Mouse (Mus musculus) layer of hippocampus, postnatal 36 days (tissue): ENCODE measurements at regions not wholly inside any gene's neighbourhood (a gene's known extent, or its start where the extent isn't known, plus 50 kb on each side); places are given as distances from the start of the nearest gene placed in this dataset.
A peak's percentile ranks its signal among the peaks of the same experiment; 100 is the strongest.

Experiments used
- DNase-seq, 2 experiments: peaks; one replicate each; pipeline ENCODE4 v3.0.0; 2022

DNA sequence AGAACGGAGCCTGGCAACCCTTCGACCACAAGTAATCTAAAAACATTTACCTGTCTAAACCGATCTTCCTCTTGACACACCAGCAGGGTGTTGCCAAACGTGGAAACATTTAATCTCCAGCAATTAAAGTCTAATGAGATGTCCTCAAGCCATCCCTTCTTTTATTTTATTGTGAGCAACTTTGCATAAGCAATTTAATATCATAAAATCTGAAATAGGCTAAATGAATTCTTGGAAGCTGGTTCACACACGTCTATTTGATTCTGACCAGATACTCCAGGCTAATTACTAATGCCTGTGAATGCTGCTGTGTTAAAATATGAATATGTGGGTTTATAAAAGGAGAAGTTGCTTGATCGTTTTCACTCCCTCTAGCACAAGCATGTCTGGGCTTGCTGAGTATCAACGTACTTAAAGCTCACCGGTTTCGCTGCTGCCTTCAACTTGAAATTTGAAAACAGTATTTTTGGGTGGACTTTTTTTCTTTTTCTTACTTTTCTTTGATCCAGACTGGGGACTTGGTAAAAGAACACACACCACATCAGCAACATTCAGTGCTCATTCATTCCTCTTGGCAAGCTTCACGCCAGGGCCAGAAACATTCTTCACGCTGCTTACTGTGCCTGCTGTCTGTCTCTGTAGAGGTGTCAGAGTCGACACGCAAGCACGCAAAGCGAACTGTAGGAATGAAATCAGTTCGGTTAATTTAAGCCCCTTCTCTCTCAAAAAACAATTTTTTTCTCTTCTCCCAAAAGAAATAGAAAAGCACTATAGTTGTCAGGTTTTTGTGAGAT lies 194.4 kb downstream of the Npr3 start:
- DNase-seq = no peak

DNA sequence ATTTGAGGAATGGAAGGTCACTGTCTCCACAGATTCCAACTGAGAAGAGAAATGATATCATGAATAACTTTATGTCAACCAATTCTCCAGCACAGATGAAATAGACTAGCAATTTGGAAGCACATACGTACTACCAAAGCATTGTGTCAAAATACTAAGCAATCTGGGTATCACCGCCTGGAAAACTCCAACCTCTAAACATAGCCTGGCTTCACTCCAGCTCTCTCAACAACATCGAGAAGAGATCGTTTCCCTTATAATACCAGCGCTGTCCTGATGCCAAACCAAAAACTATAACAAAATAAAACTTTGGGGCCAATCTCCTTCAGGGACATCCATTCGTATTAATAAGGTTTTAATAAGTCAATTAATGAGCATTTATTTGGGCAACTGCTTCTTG lies 205.8 kb downstream of the Npr3 start:
- peak in 1 of 2 experiments; percentile 16 for DNase-seq

DNA sequence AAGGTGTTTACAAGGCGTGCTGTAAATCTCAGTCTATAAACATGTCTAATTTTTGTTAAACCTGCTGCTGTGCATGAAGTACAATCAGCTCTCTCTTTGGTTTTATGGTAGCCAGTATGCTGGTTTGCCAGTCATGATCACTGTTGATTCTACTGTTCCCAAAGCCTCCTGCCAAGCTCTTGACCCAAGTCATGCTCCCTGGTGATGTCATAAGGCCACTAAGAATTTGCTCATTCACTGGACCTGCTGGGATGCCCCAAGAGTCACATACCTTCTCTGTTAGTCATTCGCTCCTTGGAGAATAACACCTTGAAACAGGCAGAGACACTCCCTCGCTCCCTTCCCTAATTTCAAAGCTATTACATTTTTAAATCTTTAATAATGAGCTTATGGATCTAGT lies 207.2 kb downstream of the Npr3 start:
- no peak for DNase-seq

DNA sequence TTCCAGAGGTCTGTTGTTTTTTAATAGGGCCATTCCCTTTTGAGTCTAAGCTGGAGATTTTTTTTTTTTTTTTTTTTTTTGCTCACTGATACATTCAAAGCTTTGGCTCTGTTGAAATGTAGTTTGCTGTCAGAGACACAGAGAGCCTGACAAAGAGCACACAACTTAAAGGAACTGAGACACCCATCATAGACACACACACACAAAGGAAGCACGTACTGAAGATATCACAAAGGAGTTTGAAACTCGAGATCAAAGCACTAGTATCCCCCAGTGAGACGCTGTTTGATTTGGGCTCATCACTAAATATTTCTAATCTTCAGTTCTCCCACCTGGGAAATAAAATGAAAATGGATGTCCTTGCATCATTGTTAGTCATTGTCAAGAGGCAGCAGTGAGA lies 210.0 kb downstream of the Npr3 start:
- DNase-seq = no peak

DNA sequence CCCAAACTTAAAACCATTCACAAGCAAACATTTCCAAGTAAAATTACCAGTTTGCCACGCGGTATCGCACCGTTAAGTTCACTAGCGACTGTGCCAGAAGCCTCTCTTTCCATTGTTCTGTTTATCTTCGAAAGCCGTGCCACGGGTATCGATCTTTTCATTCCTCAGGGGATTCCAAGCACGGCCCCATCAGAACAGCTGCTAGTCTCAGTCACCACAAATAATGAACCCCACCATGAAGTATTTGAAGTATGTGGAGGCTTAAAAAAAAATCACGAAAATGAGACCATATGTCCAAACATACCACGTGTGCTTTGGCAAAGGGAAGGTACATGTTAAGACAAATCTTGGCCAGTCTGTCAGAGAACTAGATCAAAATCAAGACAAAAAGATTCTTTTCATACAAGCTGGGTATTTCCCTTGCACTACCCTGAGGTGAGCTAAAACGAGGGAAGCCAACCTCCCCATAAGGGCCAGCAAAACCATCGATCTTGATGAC lies 213.3 kb downstream of the Npr3 start:
- DNase-seq = no peak

GRCm38 (mm10) chr15:11664839-11665379 lies 242.2 kb downstream of the Npr3 start:
- DNase-seq = no peak

- no peak for DNase-seq
Observed at GRCm38 (mm10) chr15:11655168-11655567, 251.9 kb downstream of the Npr3 start.

- DNase-seq = no peak
Observed at GRCm38 (mm10) chr15:11646241-11646640, 246.8 kb upstream of the Tars start.

DNA sequence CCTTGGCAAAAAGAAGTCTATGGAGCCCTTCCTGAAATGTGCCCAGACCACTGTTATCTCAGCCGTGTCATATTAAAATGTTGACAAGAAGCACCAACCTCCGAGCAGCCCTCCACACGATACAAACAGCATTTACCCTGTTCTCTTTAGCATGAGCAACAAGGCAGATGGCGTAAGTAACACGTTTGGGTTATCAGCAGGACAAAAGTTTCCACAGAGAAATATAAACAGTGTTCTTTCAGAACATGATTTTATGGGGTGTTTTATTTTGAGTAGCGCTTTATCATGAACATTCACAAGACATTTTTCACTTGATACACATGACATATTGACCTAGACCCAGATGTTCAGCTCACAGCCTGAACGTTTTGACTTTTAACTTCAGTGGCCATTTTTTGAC lies 245.3 kb upstream of the Tars start:
- no peak for DNase-seq

DNA sequence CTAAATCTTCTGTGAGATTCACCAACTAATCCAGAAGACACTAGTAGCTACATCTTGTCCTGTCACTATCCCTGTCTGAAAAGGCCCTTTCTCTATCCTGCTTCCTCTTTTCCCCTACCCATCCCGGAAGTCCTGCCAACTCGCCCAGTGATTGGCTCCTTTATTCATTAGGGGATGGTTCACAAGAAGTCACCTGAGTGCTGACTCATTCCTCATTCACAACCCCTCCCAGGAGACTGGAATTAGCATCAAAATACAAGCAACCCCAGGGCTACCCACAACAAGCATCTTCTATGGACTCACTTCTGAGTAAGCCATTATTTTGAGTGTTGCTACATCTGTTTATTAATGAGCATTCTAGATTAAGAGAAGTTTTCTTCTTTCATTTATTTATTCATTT lies 231.2 kb upstream of the Tars start:
- DNase-seq = no peak

DNA sequence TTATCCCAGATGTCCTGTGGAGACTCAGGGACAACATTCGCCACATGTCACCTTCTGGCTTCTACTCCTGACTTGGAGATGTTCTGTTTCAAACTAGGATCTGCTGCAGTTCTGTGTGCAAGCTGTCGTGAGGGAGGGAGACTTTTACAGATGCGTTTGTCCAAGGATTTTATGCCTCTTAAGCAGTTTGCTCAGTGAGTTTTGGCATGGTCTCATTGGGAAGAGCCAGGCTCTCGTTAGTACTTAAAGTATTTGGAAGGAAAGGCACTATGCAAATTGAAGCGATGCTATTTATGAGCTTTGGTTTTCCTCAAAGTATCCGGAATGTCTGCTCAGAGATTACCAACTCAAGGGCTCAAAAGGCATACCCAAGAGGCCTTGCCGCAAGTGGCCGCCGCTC lies 227.0 kb upstream of the Tars start:
- peak; percentile 11 for DNase-seq

GRCm38 (mm10) chr15:11612416-11612815 lies 213.0 kb upstream of the Tars start:
- DNase-seq = no peak

DNA sequence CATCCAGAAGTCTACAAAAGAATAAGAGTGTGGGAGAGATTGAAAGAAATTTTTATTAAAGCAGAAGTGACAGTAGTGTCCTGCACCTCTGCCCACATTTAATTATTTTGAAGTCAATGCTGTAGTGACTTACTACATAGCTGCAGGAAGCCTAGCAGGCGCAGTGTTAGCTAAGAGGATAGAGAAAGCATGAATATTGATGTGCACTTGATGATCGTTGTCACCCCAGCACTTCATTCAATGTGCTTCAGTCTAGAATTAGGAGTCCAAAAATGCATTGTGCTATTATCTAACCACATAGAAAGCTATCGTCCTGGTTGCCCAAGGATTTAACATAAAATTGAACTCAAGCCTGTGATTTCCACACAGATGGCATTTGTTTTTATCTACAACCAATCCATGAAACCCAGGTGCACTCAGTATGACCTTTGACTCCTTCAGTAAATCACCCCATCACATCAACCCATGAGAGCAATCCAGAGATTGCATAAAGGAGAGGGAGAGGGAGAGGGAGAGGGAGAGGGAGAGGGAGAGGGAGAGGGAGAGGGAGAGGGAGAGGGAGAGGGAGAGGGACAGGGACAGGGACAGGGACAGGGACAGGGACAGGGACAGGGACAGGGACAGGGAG lies 210.7 kb upstream of the Tars start:
- DNase-seq = no peak

DNA sequence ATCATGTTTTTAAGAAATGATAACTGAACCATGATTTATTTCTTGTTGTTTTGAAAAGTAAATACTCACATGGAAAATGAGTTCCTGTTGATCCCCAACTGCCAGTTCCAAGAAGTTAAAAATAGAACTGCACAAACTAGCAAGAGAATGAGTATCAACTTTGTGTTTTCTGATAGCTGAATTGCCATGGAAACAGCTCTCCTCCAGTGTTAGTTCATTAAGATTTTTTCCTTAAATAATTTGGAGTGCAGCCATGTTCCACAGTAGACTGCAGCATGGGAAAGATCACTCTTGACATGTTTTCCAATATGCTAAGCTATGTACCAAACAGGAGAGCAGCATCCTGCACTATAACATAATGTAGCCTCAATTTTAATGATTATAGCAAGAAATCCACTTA lies 208.0 kb upstream of the Tars start:
- no peak for DNase-seq

DNA sequence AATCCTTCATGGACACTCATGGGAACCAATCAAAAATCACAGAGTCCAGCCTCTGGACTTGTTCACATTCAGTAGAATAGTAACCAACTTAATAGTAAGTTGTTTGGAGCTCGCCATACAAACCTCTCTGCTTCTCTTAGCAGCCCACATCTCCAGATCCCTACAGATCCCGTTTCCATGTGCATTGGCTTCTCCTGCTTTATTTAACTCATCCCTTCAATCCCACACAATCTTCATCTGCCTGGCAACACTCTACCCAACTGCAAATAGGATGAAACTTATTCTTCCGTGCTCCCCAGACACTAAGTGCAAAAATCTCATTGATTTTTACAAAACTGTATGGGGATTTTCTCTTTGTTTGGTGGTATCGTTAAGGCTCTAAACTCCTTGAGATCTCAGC lies 206.2 kb upstream of the Tars start:
- DNase-seq = no peak

GRCm38 (mm10) chr15:11597021-11597420 lies 197.6 kb upstream of the Tars start:
- DNase-seq = no peak

DNA sequence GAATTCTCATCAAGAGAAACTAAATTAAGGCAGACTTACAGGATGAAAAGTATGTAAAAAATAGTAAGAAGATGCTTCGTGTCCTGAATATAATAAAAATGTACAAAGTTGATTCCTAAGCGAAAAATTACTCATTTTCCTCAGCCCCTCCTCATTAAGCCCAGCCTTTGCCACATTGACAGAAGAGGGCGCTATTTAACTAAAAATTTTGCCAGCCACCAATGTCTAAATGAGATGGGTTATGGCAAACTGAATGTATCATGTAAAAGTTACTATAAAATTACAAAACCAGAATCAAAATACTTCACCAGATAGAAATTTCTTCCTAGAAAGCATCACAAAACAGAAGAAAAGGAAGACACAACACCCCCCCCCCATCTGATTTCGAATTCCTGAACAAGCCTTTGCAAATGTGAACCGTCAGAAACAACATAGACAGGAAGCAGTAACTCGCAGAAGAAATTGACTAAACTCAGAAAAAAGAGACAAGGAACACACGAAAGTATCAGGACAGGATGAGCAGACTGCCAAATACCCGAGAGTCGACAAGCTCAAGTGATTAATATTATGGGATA lies 191.2 kb upstream of the Tars start:
- peak in 1 of 2 experiments; percentile 16 for DNase-seq

DNA sequence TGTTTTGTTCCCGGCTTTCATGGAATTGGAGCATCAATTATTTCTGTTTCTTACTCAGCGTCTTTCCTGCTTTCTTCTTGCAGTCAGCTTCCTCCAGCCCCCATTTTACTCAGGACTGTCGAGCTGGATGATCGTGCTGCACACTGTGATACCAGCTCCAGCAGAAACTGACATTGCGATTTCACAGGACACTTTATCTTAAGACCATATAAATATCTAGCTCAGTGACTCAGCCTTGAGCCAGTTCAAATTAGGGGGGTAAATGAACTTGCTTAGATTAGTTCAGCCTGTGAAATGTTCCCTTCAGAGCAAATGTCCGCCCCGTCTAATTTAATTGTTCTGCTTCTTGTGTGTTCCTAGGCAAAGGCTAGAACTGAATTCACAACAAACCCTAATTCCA lies 190.3 kb upstream of the Tars start:
- DNase-seq = no peak

DNA sequence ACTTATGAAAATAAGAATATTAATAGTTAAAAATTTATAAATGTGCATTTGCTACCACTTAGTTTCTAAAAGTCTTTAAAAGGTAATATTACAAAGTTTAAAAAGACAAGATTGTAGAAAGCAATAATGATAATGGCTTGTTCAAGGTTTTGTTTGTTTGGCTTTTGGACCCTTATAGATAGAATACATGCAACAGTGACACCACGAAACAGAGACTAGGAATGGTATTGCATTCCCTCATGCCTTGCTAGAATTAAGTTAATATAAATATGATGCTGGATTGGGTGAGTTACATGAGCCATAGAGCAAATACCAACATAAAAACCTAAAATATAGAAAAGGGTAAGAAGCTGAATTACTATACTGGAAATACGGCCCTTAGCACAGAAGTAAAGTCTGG lies 186.9 kb upstream of the Tars start:
- DNase-seq = no peak

GRCm38 (mm10) chr15:11584155-11584554 lies 184.7 kb upstream of the Tars start:
- DNase-seq = no peak

DNA sequence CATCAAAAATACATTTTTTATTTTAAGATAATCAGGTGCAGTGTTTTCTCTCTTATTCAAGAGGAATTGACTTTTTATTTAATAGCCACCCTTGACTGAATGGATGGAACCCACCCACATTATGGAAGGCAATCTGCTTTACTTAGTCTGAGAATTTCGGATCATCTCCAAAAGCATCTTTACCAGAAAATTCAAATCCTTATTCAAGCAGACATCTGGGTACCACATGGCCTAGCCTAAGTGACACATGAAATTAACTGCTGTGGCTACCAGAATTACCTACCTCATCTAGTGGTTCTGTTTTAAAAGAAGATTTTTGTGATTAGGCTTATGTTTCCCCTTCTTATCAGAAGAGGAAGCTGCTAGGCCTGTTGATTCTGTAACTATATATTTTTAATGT lies 178.9 kb upstream of the Tars start:
- no peak for DNase-seq

GRCm38 (mm10) chr15:11574359-11574758 lies 174.9 kb upstream of the Tars start:
- DNase-seq = no peak

DNA sequence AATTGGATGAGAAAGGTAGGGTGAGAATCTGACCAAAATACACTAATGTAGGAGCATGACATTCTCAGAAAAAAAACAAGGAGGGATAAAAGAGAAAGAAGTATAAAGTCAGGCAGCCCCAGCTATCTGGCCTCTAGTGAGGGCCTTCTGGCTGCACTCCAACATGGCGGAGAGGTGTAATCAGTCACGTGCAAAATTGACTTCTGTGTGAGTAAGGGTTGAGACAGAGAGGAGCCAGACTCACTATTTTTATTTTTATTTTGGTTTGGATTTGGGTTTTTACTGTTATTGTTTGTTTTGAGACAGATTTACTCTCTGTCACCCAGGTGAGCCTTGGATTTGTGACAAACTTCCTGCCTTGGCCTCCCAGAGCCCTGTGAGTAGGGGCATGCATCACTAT lies 174.0 kb upstream of the Tars start:
- DNase-seq = no peak

- no peak for DNase-seq
Observed at GRCm38 (mm10) chr15:11572063-11572462, 172.6 kb upstream of the Tars start.
